Mouse (Mus musculus): Measurements from ENCODE around the gene Ptar1. TPM values are rescaled to one million over a fixed set of nuclear protein-coding genes. Genes with fewer than 3 reads are reported as not detected.
A peak's percentile ranks its signal among the peaks of the same experiment; 100 is the strongest.

Gene Ptar1
- polyA plus RNA-seq (2015; fragmentation: Nextera tagmentation; extraction: Ambion mirVana), result 3.4 and 6.6 TPM in 2 replicates

DNA sequence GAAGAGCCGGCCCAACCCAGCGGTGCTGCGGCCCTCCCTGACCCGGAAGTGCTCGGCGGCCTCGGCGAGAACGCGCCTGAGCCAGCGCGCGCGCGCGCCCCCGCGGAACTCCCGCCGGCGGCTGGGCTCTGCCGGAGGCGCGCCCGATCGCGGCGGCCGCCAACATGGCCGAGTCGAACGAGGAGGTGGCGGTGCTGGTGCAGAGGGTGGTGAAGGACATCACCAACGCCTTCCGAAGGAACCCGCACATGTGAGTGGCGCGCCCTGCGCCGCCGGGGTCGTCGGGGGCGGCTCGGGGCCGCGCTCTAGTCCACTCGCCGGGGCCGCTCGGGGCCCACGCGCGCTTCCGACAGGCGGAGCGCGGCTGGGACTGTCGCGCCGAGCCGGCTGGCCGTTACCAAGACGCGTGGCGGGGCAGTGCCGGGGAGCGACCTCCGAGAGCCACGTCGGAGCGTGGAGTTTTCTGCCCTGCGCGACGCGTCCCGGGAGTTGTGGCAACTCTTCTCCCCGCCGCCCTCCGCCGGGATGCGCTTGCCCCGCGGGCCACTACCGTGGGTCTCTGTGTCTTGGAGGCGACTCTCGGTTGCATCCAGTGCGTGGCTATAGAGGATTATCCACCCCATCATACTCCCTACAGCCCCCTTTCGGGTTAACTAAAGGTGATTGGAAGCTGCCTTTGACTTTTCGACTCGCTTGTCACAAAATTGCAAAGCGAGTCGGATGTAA, at the start of gene Ptar1:
Gene Ptar1 (plus strand): TSS at position 134 of the 726 bp plus-strand sequence.
- under 1% methylated on average over 93 of the region's 93 CpGs for WGBS
- Histone ChIP-seq H3K27ac (ENCODE audit: low read length) (peak within 1 kb of the TSS; percentile 95), H3K9ac (ENCODE audit: low read length) (peak within 1 kb of the TSS; percentile 98), H3K27me3 (ENCODE audit: control insufficient read depth, insufficient read depth, low read length) (no peaks in the 10 kb centered on the region), H3K9me3 (replicated peaks; ENCODE audit: control insufficient read depth, low read length) (no peaks in the 10 kb centered on the region), H3K4me3 (ENCODE audit: low read length) (peak within 1 kb of the TSS; percentile 93), H3K36me3 (ENCODE audit: control insufficient read depth, insufficient read depth) (no peaks in the 10 kb centered on the region), H3K4me1 (ENCODE audit: control insufficient read depth, insufficient read depth, low read length) (peaks cover 8% of the 10 kb centered on the region), H3K4me2 (ENCODE audit: low read depth, low read length) (peak within 1 kb of the TSS; percentile 86)
- ATAC-seq (replicated peaks; ENCODE audit: extremely low read depth, insufficient read depth, low FRiP score), result peak; percentile 95

DNA sequence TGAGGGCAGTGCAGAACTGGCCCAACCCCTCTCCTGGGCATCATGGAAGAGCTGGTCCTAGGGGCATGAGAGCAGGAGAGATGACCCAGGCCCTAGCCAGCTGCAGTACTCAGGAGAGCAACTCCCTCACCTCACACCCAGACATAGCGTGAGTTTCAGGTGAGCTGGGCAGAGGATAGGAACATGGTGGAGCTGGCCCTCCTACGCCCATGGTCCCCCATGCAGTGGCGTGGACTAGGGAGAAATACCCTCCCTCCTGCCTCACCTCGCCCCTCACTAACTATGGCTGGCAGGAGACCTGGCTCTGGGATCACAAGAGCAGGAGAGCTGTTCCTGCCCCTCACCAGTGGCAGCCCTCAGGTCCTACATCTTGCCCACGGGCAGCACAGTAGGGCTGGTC, 43.4 kb upstream of the Ptar1 start:
- no peak for ATAC-seq (replicated peaks; ENCODE audit: extremely low read depth, insufficient read depth, low FRiP score)
- no peak overlapping the region for H3K9ac ChIP-seq (ENCODE audit: low read length)
- H3K9me3 ChIP-seq (replicated peaks; ENCODE audit: control insufficient read depth, low read length), result no peaks in the 10 kb centered on the region
- H3K4me3 ChIP-seq (ENCODE audit: low read length), result no peak overlapping the region
- H3K27me3 ChIP-seq (ENCODE audit: control insufficient read depth, insufficient read depth, low read length), result no peaks in the 10 kb centered on the region
- H3K36me3 ChIP-seq (ENCODE audit: control insufficient read depth, insufficient read depth), result no peaks in the 10 kb centered on the region
- no peaks in the 10 kb centered on the region for H3K4me1 ChIP-seq (ENCODE audit: control insufficient read depth, insufficient read depth, low read length)
- WGBS, result 84% methylated on average over 5 of the region's 5 CpGs
- H3K4me2 ChIP-seq (ENCODE audit: low read depth, low read length), result no peak overlapping the region
- H3K27ac ChIP-seq (ENCODE audit: low read length), result no peak overlapping the region

DNA sequence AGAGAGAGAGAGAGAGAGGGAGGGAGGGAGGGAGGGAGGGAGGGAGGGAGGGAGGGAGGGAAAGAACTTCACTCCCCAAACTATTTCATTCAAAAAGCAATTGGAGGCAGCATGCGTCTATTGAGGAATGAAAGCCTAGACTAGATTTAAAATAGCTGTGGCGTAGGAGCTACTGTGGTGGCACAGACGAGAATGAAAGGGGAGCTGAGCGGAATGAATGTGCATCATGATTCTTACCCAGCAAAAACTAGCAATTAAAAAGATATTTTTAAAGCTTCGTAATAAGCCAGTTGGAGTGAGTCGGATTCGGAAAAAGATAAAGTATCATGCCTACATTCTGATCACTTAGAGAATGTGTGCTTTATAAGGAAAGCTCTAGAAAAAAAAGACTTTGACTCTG, 41.9 kb upstream of the Ptar1 start:
- Histone ChIP-seq H3K27ac (ENCODE audit: low read length) (no peak overlapping the region), H3K36me3 (ENCODE audit: control insufficient read depth, insufficient read depth) (no peaks in the 10 kb centered on the region), H3K4me2 (ENCODE audit: low read depth, low read length) (no peak overlapping the region), H3K27me3 (ENCODE audit: control insufficient read depth, insufficient read depth, low read length) (no peaks in the 10 kb centered on the region), H3K4me3 (ENCODE audit: low read length) (no peak overlapping the region), H3K9me3 (replicated peaks; ENCODE audit: control insufficient read depth, low read length) (no peaks in the 10 kb centered on the region), H3K4me1 (ENCODE audit: control insufficient read depth, insufficient read depth, low read length) (no peaks in the 10 kb centered on the region), H3K9ac (ENCODE audit: low read length) (no peak overlapping the region)
- ATAC-seq (replicated peaks; ENCODE audit: extremely low read depth, insufficient read depth, low FRiP score), result no peak
- 74% methylated on average over 7 of the region's 7 CpGs for WGBS

DNA sequence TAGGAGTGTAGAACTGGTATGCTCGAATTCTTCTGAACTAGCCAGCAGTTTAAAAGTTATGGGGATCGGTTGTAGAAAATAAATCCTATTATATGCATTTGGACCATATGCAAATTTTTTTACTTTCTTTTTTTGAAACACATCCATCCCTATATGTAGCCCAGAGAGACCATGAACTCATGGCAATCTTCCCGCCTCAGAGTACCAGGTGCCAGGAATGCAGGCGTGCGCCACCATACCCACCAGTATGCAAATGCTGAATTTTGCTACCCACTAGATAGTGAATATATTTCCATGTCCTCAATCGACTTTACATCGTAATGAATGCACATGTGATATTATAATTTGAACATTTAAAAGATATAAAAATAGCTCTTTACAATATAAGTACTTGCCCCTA, 39.9 kb upstream of the Ptar1 start:
- no peak for ATAC-seq (replicated peaks; ENCODE audit: extremely low read depth, insufficient read depth, low FRiP score)
- no peak overlapping the region for H3K4me2 ChIP-seq (ENCODE audit: low read depth, low read length)
- no peaks in the 10 kb centered on the region for H3K36me3 ChIP-seq (ENCODE audit: control insufficient read depth, insufficient read depth)
- 88% methylated on average over 7 of the region's 7 CpGs for WGBS
- H3K4me1 ChIP-seq (ENCODE audit: control insufficient read depth, insufficient read depth, low read length), result no peaks in the 10 kb centered on the region
- H3K9ac ChIP-seq (ENCODE audit: low read length), result no peak overlapping the region
- H3K9me3 ChIP-seq (replicated peaks; ENCODE audit: control insufficient read depth, low read length), result no peaks in the 10 kb centered on the region
- peaks cover 3% of the 10 kb centered on the region; the same call in 1 of the 2 replicates for H3K27me3 ChIP-seq (ENCODE audit: control insufficient read depth, insufficient read depth, low read length)
- no peak overlapping the region for H3K4me3 ChIP-seq (ENCODE audit: low read length)
- no peak overlapping the region for H3K27ac ChIP-seq (ENCODE audit: low read length)

DNA sequence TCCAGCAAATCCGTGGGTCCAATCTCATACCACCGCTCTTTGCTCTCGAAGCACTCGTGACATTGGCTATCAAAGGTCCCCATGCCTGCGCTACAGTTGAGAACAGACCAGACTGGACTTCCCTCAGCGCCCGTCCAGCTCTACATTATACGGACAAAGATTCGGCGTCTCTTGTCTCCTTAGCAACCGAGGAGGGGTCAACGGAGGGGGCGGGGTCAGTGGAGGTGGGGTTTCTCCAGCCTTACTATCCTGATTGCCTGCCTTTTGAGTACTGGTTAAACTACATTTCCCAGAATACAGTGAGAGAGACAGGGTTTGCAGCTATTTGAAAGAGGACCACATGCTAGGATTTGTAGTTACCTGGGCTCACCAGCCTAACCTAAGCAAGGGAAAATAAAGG, 34.6 kb upstream of the Ptar1 start, which contains the start of gene 1700028P14Rik:
Gene 1700028P14Rik (minus strand): TSS at position 169 of the 400 bp plus-strand sequence.
- no peaks in the 10 kb centered on the region for H3K9me3 ChIP-seq (replicated peaks; ENCODE audit: control insufficient read depth, low read length)
- H3K36me3 ChIP-seq (ENCODE audit: control insufficient read depth, insufficient read depth), result no peaks in the 10 kb centered on the region
- H3K4me3 ChIP-seq (ENCODE audit: low read length), result 0 out of 2 replicates have a peak within 1 kb of the TSS, but pooled peaks have one; percentile 7
- WGBS, result 9% methylated on average over 13 of the region's 13 CpGs
- ATAC-seq (replicated peaks; ENCODE audit: extremely low read depth, insufficient read depth, low FRiP score), result peak; percentile 45; the same call in 1 of the 2 replicates
- H3K27me3 ChIP-seq (ENCODE audit: control insufficient read depth, insufficient read depth, low read length), result peaks cover 4% of the 10 kb centered on the region; the same call in 1 of the 2 replicates
- H3K4me1 ChIP-seq (ENCODE audit: control insufficient read depth, insufficient read depth, low read length), result no peaks in the 10 kb centered on the region
- H3K27ac ChIP-seq (ENCODE audit: low read length), result no peak within 1 kb of the TSS
- H3K9ac ChIP-seq (ENCODE audit: low read length), result no peak within 1 kb of the TSS
- H3K4me2 ChIP-seq (ENCODE audit: low read depth, low read length), result peak within 1 kb of the TSS; percentile 14

DNA sequence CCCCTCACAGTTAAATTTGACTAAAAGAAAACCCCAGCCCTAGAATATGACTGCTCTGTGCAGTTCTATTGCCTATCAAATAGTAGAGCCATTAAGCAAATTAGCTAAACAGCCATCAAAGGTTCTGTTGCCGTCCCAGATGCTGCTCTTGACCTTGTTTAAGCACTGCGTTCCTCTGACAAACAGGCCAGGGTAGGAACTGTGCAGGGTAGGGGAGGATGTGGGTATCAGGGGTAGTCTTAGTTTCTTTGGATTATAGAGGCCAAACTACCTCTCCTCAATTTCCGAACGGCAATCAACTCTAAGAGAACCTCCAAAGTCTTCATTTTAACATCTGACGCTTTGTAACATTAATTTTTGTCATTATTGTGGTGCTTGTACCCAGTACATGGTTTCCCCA, 34.1 kb upstream of the Ptar1 start:
- Histone ChIP-seq H3K9me3 (replicated peaks; ENCODE audit: control insufficient read depth, low read length) (no peaks in the 10 kb centered on the region), H3K4me2 (ENCODE audit: low read depth, low read length) (no peak overlapping the region; the same call in 1 of the 2 replicates), H3K27ac (ENCODE audit: low read length) (no peak overlapping the region), H3K4me3 (ENCODE audit: low read length) (no peak overlapping the region), H3K4me1 (ENCODE audit: control insufficient read depth, insufficient read depth, low read length) (0 out of 2 replicates have a peak, but pooled peaks cover 3% of the 10 kb centered on the region), H3K36me3 (ENCODE audit: control insufficient read depth, insufficient read depth) (no peaks in the 10 kb centered on the region), H3K27me3 (ENCODE audit: control insufficient read depth, insufficient read depth, low read length) (peaks cover 4% of the 10 kb centered on the region; the same call in 1 of the 2 replicates), H3K9ac (ENCODE audit: low read length) (no peak overlapping the region)
- no peak for ATAC-seq (replicated peaks; ENCODE audit: extremely low read depth, insufficient read depth, low FRiP score)
- 86% methylated on average over 5 of the region's 5 CpGs for WGBS

DNA sequence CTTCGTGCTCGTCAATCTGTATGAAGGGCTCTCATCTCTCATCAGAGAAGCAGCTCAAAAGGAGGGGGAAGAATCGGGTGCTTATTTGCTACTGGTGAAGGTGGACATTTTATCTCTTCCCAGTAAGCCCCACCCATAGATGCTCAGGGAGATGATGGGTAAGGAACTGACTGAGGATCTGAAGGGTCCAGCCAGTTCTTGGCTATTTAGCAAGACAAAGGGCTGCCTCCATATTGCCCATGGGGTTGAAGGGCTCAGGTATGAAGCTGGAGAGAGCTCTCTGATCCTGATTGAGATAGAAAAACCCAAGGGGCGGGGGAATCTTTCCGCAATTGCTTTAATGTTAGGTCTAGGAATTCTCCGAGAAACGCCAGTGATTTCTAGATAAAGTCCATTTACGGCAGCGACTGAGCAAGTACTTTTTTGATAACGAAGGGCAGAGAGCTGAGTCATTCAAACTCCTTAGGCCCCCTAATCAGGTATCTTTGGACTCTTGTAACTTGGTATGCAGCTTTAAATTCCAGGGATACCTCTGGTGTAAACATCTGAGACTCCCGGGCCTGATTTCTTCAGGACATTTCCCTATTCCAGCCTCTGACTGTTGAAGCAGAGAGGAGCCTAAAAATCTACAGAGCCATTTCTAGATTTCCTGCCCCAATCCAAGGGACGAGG, 29.8 kb upstream of the Ptar1 start:
- Histone ChIP-seq H3K4me3 (ENCODE audit: low read length) (no peak overlapping the region), H3K4me2 (ENCODE audit: low read depth, low read length) (no peak overlapping the region), H3K27me3 (ENCODE audit: control insufficient read depth, insufficient read depth, low read length) (0 out of 2 replicates have a peak, but pooled peaks cover 2% of the 10 kb centered on the region), H3K9me3 (replicated peaks; ENCODE audit: control insufficient read depth, low read length) (no peaks in the 10 kb centered on the region), H3K4me1 (ENCODE audit: control insufficient read depth, insufficient read depth, low read length) (0 out of 2 replicates have a peak, but pooled peaks cover 3% of the 10 kb centered on the region), H3K27ac (ENCODE audit: low read length) (no peak overlapping the region), H3K9ac (ENCODE audit: low read length) (no peak overlapping the region), H3K36me3 (ENCODE audit: control insufficient read depth, insufficient read depth) (no peaks in the 10 kb centered on the region)
- ATAC-seq (replicated peaks; ENCODE audit: extremely low read depth, insufficient read depth, low FRiP score), result no peak
- 29% methylated on average over 12 of the region's 12 CpGs for WGBS

DNA sequence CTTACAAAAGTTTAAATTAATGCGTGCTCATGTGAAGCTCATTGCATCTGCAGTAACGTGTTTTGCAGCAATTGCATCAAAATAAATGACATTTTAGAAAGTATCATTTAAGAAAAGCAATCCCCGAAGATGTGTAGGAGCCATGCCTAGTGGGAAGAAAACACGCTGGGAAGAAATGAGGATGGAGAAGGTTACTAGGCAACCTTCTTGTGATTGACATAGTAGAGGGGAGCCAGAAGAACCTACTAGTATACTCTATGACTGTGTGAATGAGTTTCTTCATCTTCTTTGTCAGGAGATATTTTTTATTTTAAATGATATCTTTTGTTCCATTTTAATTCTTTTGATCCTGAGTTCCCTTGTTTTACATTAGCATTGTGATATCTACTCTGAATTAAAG, 28.9 kb upstream of the Ptar1 start:
- no peak overlapping the region for H3K4me3 ChIP-seq (ENCODE audit: low read length)
- no peak overlapping the region for H3K27ac ChIP-seq (ENCODE audit: low read length)
- no peaks in the 10 kb centered on the region for H3K36me3 ChIP-seq (ENCODE audit: control insufficient read depth, insufficient read depth)
- 0 out of 2 replicates have a peak, but pooled peaks cover 3% of the 10 kb centered on the region for H3K4me1 ChIP-seq (ENCODE audit: control insufficient read depth, insufficient read depth, low read length)
- 78% methylated on average over 4 of the region's 4 CpGs for WGBS
- 0 out of 2 replicates have a peak, but pooled peaks cover 2% of the 10 kb centered on the region for H3K27me3 ChIP-seq (ENCODE audit: control insufficient read depth, insufficient read depth, low read length)
- no peak overlapping the region for H3K9ac ChIP-seq (ENCODE audit: low read length)
- no peak overlapping the region for H3K4me2 ChIP-seq (ENCODE audit: low read depth, low read length)
- no peaks in the 10 kb centered on the region for H3K9me3 ChIP-seq (replicated peaks; ENCODE audit: control insufficient read depth, low read length)
- ATAC-seq (replicated peaks; ENCODE audit: extremely low read depth, insufficient read depth, low FRiP score), result no peak

DNA sequence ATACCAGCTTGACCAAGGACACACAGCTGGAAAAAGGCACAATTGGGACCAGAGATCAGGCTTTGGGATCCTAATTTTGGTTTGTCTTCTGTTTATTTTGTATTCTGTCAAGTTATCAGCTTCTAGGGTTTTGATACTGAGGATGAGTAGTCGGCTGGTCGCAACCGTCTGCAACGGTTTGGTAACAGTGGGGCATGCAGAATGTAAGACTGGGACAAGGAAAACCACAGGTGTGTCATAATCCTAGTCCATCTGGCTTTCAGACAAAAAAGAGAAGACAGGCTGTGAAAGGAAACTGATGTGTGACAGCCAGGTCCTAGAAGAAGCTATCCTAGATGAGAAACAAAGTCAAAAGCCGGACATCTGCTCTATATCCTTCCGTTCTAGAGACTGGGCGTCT, 23.1 kb upstream of the Ptar1 start:
- H3K27ac ChIP-seq (ENCODE audit: low read length), result no peak overlapping the region

More for the DNA sequence above, 23.1 kb upstream of the Ptar1 start:
- ATAC-seq (replicated peaks; ENCODE audit: extremely low read depth, insufficient read depth, low FRiP score), result no peak
- H3K9ac ChIP-seq (ENCODE audit: low read length), result no peak overlapping the region
- H3K4me3 ChIP-seq (ENCODE audit: low read length), result no peak overlapping the region
- no peak overlapping the region for H3K4me2 ChIP-seq (ENCODE audit: low read depth, low read length)
- no peaks in the 10 kb centered on the region for H3K27me3 ChIP-seq (ENCODE audit: control insufficient read depth, insufficient read depth, low read length)
- H3K9me3 ChIP-seq (replicated peaks; ENCODE audit: control insufficient read depth, low read length), result no peaks in the 10 kb centered on the region
- no peaks in the 10 kb centered on the region for H3K36me3 ChIP-seq (ENCODE audit: control insufficient read depth, insufficient read depth)
- no peaks in the 10 kb centered on the region for H3K4me1 ChIP-seq (ENCODE audit: control insufficient read depth, insufficient read depth, low read length)
- WGBS, result 85% methylated on average over 7 of the region's 7 CpGs

All from heart, embryonic 16.5 days (tissue).